Comparison of ENCODE assay signal across 20 mouse cellular contexts in genomic region chr10:68093496-68093895, GRCm38 (mm10).
DNase-seq lines count a peak whose midpoint lies in the region; ATAC-seq and TF ChIP-seq lines count a peak whose summit lies in the region.
"Had no signal": no experiment of that assay in that cellular context is flagged by ENCODE, and none has a peak within 500 bp of the region (broad histone marks: within the 10 kb centered on the region; RNA-seq: fewer than 3 reads in every experiment).

No protein-coding gene starts in this region.

- H3K9ac ChIP-seq in lung, embryonic 15.5 days = no peak overlapping the region
- H3K9ac ChIP-seq: forebrain, postnatal 0 days; hindbrain, embryonic 13.5 days had no signal

- no peaks in the 10 kb centered on the region for H3K27me3 ChIP-seq in lung, embryonic 15.5 days
- H3K27me3 ChIP-seq: hindbrain, embryonic 13.5 days had no signal

- peak overlapping the region; percentile 84 for H3K27ac ChIP-seq in gastrocnemius, adult 2 months
- H3K27ac ChIP-seq in lung, embryonic 15.5 days = peak overlapping the region; percentile 42; the same call in 1 of the 2 replicates
- peak overlapping the region; percentile 60 for H3K27ac ChIP-seq in brown adipose tissue, adult 24 weeks (replicated peaks; ENCODE audit: low read depth, low read length)
- H3K27ac ChIP-seq: hindbrain, embryonic 10.5 days; hindbrain, embryonic 13.5 days had no signal

- H3K4me2 ChIP-seq in lung, embryonic 15.5 days = no peak overlapping the region
- H3K4me2 ChIP-seq: heart, embryonic 11.5 days; hindbrain, embryonic 13.5 days had no signal

- H3K9me3 ChIP-seq in lung, embryonic 15.5 days = no peaks in the 10 kb centered on the region
- H3K9me3 ChIP-seq: hindbrain, embryonic 10.5 days; hindbrain, embryonic 13.5 days had no signal

- peaks cover 49% of the 10 kb centered on the region for H3K4me1 ChIP-seq in lung, embryonic 15.5 days
- H3K4me1 ChIP-seq in brown adipose tissue, adult 24 weeks (ENCODE audit: control insufficient read depth, insufficient read depth, insufficient read length, low read length) = peaks cover 24% of the 10 kb centered on the region
- H3K4me1 ChIP-seq: hindbrain, embryonic 13.5 days had no signal

- H3K4me3 ChIP-seq in gastrocnemius, adult 2 months = no peak overlapping the region
- no peak overlapping the region for H3K4me3 ChIP-seq in lung, embryonic 15.5 days
- no peak overlapping the region for H3K4me3 ChIP-seq in brown adipose tissue, adult 24 weeks (ENCODE audit: insufficient read depth, low read depth, low read length)
- H3K4me3 ChIP-seq: hindbrain, embryonic 10.5 days; hindbrain, embryonic 13.5 days had no signal

- TF ChIP-seq CTCF in gastrocnemius, adult 2 months (IDR thresholded peaks at IDR 0.05) = no peak

- no peak for ATAC-seq in lung, embryonic 15.5 days (ENCODE audit: borderline replicate concordance, extremely low read depth, low FRiP score, low TSS enrichment)
- ATAC-seq: activated CD4-positive, CD25-positive, alpha-beta regulatory T cell, adult 4 months; forebrain, embryonic 14.5 days; forebrain, postnatal 0 days; hindbrain, embryonic 16.5 days had no signal

- no peak for DNase-seq in gastrocnemius, adult 2 months
- DNase-seq in gastrocnemius, postnatal 14 days = no peak
- no peak for DNase-seq in lung, adult 18-20 months
- DNase-seq in lung, postnatal 25 days (ENCODE audit: low spot score) = peak; percentile 72
- DNase-seq in lung, postnatal 10 days = no peak
- DNase-seq: adrenal gland, adult 8-10 months; adrenal gland, postnatal 25 days; cerebellum, adult 18-20 months; cerebellum, adult 9-10 months; cerebellum, postnatal 14 days; forebrain, postnatal 0 days; gastrocnemius, postnatal 36 days had no signal

- peaks cover 38% of the 10 kb centered on the region for H3K36me3 ChIP-seq in lung, embryonic 15.5 days

- WGBS in lung, embryonic 15.5 days = 54% methylated on average over 3 of the region's 3 CpGs

- intact Hi-C loops in gastrocnemius, adult 2 months (cut with DNase I) = loop anchor here (5.0 kb wide), 1 partner anchor 34 kb away; no protein-coding TSS in a partner anchor
- intact Hi-C loops in gastrocnemius, postnatal 14 days (cut with DNase I; ENCODE audit: low total_unique reads) = no loop called here
